Mouse (Mus musculus): ENCODE data around the gene Cby1.

Cby1 gene

GRCm38 (mm10) chr15:79706603-79707214 is 47.7 kb downstream of the Cby1 start:
- no peak for DNase-seq (ENCODE audit: low read depth)

- no peak for DNase-seq (ENCODE audit: low read depth)
Observed at GRCm38 (mm10) chr15:79708229-79708822, 49.3 kb downstream of the Cby1 start.

- no peak for DNase-seq (ENCODE audit: low read depth)
Observed at GRCm38 (mm10) chr15:79715646-79716045, 56.6 kb downstream of the Cby1 start.

GRCm38 (mm10) chr15:79716710-79717109 is 57.7 kb downstream of the Cby1 start:
- DNase-seq (ENCODE audit: low read depth): no peak

Data from induced T-regulatory cell, adult 2 months (primary cell).